Mouse (Mus musculus): ENCODE data around the gene Ppcdc. TPM values are rescaled to one million over a fixed set of nuclear protein-coding genes. Genes with fewer than 3 reads are reported as not detected.

Ppcdc gene
- total and polyA plus RNA-seq, 3 experiments, result 38.8 to 50.3 (median 44.1) TPM

- Histone ChIP-seq H3K9ac (ENCODE audit: insufficient read depth, low read depth) (no peak overlapping the region), H3K4me2 (ENCODE audit: insufficient read depth, low read depth, poor library complexity, severe bottlenecking) (no peak overlapping the region), H3K4me3 (replicated peaks in 1 of 3; ENCODE audit: low read depth in 2 of 3, low read length in 2 of 3, poor library complexity in 1 of 3) (no peak overlapping the region), H3K79me2 (replicated peaks; ENCODE audit: control insufficient read depth, extremely low read depth, insufficient read depth, poor library complexity, severe bottlenecking) (no peaks in the 10 kb centered on the region), H3K27me3 (replicated peaks) (no peaks in the 10 kb centered on the region), H3K4me1 (ENCODE audit: control insufficient read depth in 1 of 2, insufficient read depth in 2 of 2) (no peaks in the 10 kb centered on the region), H3K36me3 (replicated peaks in 1 of 2; ENCODE audit: control insufficient read depth in 1 of 2, insufficient read depth in 1 of 2, low read length in 1 of 2) (no peaks in the 10 kb centered on the region), H3K9me3 (replicated peaks; ENCODE audit: low read length) (no peaks in the 10 kb centered on the region), H3K27ac (ENCODE audit: insufficient read depth, low read depth) (no peak overlapping the region)
- dilution Hi-C loops (cut with MboI; ENCODE audit: extremely low pct_ligation_motif_present, extremely low pct_unique_long_range_greater_than_20kb, low sequenced_read_pairs), result no loop called here
- DNase-seq (ENCODE audit: extremely low read depth), result no peak
- TF ChIP-seq GABPA (IDR thresholded peaks at IDR 0.05; ENCODE audit: insufficient replicate concordance, low read depth, low read length), result no peak
- TF ChIP-seq ZC3H11A (IDR thresholded peaks at IDR 0.05; ENCODE audit: low read depth, low read length), result no peak
- TF ChIP-seq POLR2A (IDR thresholded peaks at IDR 0.05; ENCODE audit: low read depth, low read length), result no peak
- TF ChIP-seq CTCF (conservative IDR thresholded peaks at IDR 0.05 in 1 of 2, IDR thresholded peaks at IDR 0.05 in 1 of 2; ENCODE audit: low read depth in 2 of 2, low read length in 2 of 2), result no peak
- TF ChIP-seq USF2 (conservative IDR thresholded peaks at IDR 0.05; ENCODE audit: low read depth, low read length), result no peak
- TF ChIP-seq MYC (IDR thresholded peaks at IDR 0.05; ENCODE audit: low read depth, low read length), result no peak
- no peak for TF ChIP-seq IRF4 (IDR thresholded peaks at IDR 0.05; ENCODE audit: low read depth, low read length)
- no peak for TF ChIP-seq ZNF384 (IDR thresholded peaks at IDR 0.05; ENCODE audit: low read depth, low read length)
- no peak for TF ChIP-seq MAX (IDR thresholded peaks at IDR 0.05; ENCODE audit: low read length)
- TF ChIP-seq JUN (IDR thresholded peaks at IDR 0.05; ENCODE audit: insufficient read depth, low read depth, low read length), result no peak
- in situ Hi-C loops (cut with MboI; ENCODE audit: low pct_ligation_motif_present, low pct_unique_long_range_greater_than_20kb, low sequenced_read_pairs), result no loop called here
Measured at GRCm38 (mm10) chr9:57390869-57391268, 49.1 kb downstream of the Ppcdc start.

- Histone ChIP-seq H3K27me3 (replicated peaks) (no peaks in the 10 kb centered on the region), H3K27ac (ENCODE audit: insufficient read depth, low read depth) (no peak overlapping the region), H3K9ac (ENCODE audit: insufficient read depth, low read depth) (no peak overlapping the region), H3K4me1 (ENCODE audit: control insufficient read depth in 1 of 2, insufficient read depth in 2 of 2) (no peaks in the 10 kb centered on the region), H3K4me2 (ENCODE audit: insufficient read depth, low read depth, poor library complexity, severe bottlenecking) (no peak overlapping the region), H3K79me2 (replicated peaks; ENCODE audit: control insufficient read depth, extremely low read depth, insufficient read depth, poor library complexity, severe bottlenecking) (no peaks in the 10 kb centered on the region), H3K9me3 (replicated peaks; ENCODE audit: low read length) (no peaks in the 10 kb centered on the region), H3K36me3 (replicated peaks in 1 of 2; ENCODE audit: control insufficient read depth in 1 of 2, insufficient read depth in 1 of 2, low read length in 1 of 2) (no peaks in the 10 kb centered on the region), H3K4me3 (replicated peaks in 1 of 3; ENCODE audit: low read depth in 2 of 3, low read length in 2 of 3, poor library complexity in 1 of 3) (no peak overlapping the region)
- dilution Hi-C loops (cut with MboI; ENCODE audit: extremely low pct_ligation_motif_present, extremely low pct_unique_long_range_greater_than_20kb, low sequenced_read_pairs), result no loop called here
- no peak for TF ChIP-seq NELFE (IDR thresholded peaks at IDR 0.05; ENCODE audit: low read depth, low read length)
- no peak for TF ChIP-seq E2F4 (IDR thresholded peaks at IDR 0.05; ENCODE audit: insufficient replicate concordance, low read depth, low read length)
- no peak for TF ChIP-seq ZC3H11A (IDR thresholded peaks at IDR 0.05; ENCODE audit: low read depth, low read length)
- no peak for TF ChIP-seq BHLHE40 (IDR thresholded peaks at IDR 0.05; ENCODE audit: low read depth, low read length)
- TF ChIP-seq ZKSCAN1 (IDR thresholded peaks at IDR 0.05; ENCODE audit: borderline replicate concordance, low read depth, low read length), result no peak
- no peak for TF ChIP-seq RAD21 (IDR thresholded peaks at IDR 0.05; ENCODE audit: low read depth, low read length)
- TF ChIP-seq MAZ (IDR thresholded peaks at IDR 0.05; ENCODE audit: low read depth, low read length), result no peak
- TF ChIP-seq MYC (IDR thresholded peaks at IDR 0.05; ENCODE audit: low read depth, low read length), result no peak
- TF ChIP-seq MAFK (IDR thresholded peaks at IDR 0.05; ENCODE audit: insufficient replicate concordance, low read length), result no peak
- no peak for DNase-seq (ENCODE audit: extremely low read depth)
- in situ Hi-C loops (cut with MboI; ENCODE audit: low pct_ligation_motif_present, low pct_unique_long_range_greater_than_20kb, low sequenced_read_pairs), result no loop called here
Measured at GRCm38 (mm10) chr9:57389131-57389530, 50.8 kb downstream of the Ppcdc start.
